Mouse (Mus musculus): ENCODE data around the gene Stk38. TPM values are rescaled to one million over a fixed set of nuclear protein-coding genes. Genes with fewer than 3 reads are reported as not detected.

Stk38 gene
- total and polyA plus RNA-seq, 3 experiments, result 29.0 to 56.4 (median 56.0) TPM

- H3K79me2 ChIP-seq (replicated peaks; ENCODE audit: control insufficient read depth, extremely low read depth, insufficient read depth, poor library complexity, severe bottlenecking), result peaks cover 8% of the 10 kb centered on the region; the same call in 1 of the 2 replicates
- peaks cover 0 to 9% of the 10 kb centered on the region in 2 experiments; a peak in 2 of 4 replicates for H3K4me1 ChIP-seq (ENCODE audit: control insufficient read depth in 1 of 2, insufficient read depth in 2 of 2)
- DNase-seq (ENCODE audit: extremely low read depth), result no peak
- dilution Hi-C loops (cut with MboI; ENCODE audit: extremely low pct_ligation_motif_present, extremely low pct_unique_long_range_greater_than_20kb, low sequenced_read_pairs), result no loop called here
- in situ Hi-C loops (cut with MboI; ENCODE audit: low pct_ligation_motif_present, low pct_unique_long_range_greater_than_20kb, low sequenced_read_pairs), result loop anchor here (5.0 kb wide), 3 partner anchors 45 to 200 kb away; partner anchors contain the start of gene Cdkn1a
- H3K4me3 ChIP-seq (replicated peaks in 1 of 3; ENCODE audit: low read depth in 2 of 3, low read length in 2 of 3, poor library complexity in 1 of 3), result no peak overlapping the region
- no peak overlapping the region for H3K4me2 ChIP-seq (ENCODE audit: insufficient read depth, low read depth, poor library complexity, severe bottlenecking)
- H3K27me3 ChIP-seq (replicated peaks), result no peaks in the 10 kb centered on the region
- no peaks in the 10 kb centered on the region for H3K9me3 ChIP-seq (replicated peaks; ENCODE audit: low read length)
- no peak overlapping the region for H3K9ac ChIP-seq (ENCODE audit: insufficient read depth, low read depth)
- no peak for TF ChIP-seq ZKSCAN1 (IDR thresholded peaks at IDR 0.05; ENCODE audit: borderline replicate concordance, low read depth, low read length)
- TF ChIP-seq ZNF384 (IDR thresholded peaks at IDR 0.05; ENCODE audit: low read depth, low read length), result peak; percentile 74; the same call in 1 of the 2 replicates
- TF ChIP-seq MEF2A (IDR thresholded peaks at IDR 0.05; ENCODE audit: borderline replicate concordance, low read depth, low read length), result no peak
- TF ChIP-seq RCOR1 (conservative IDR thresholded peaks at IDR 0.05; ENCODE audit: low read depth, low read length), result no peak
- TF ChIP-seq BHLHE40 (IDR thresholded peaks at IDR 0.05; ENCODE audit: low read depth, low read length), result no peak
- TF ChIP-seq USF2 (conservative IDR thresholded peaks at IDR 0.05; ENCODE audit: low read depth, low read length), result no peak
- peak in 1 of 2 experiments; percentile 8; a peak in 1 of 4 replicates for TF ChIP-seq CTCF (conservative IDR thresholded peaks at IDR 0.05 in 1 of 2, IDR thresholded peaks at IDR 0.05 in 1 of 2; ENCODE audit: low read depth in 2 of 2, low read length in 2 of 2)
- TF ChIP-seq CHD2 (IDR thresholded peaks at IDR 0.05; ENCODE audit: low read length), result peak; percentile 35; the same call in 1 of the 2 replicates
- H3K27ac ChIP-seq (ENCODE audit: insufficient read depth, low read depth), result no peak overlapping the region
- peaks cover 52 to 85% of the 10 kb centered on the region in 2 experiments for H3K36me3 ChIP-seq (replicated peaks in 1 of 2; ENCODE audit: control insufficient read depth in 1 of 2, insufficient read depth in 1 of 2, low read length in 1 of 2)
Measured at GRCm38 (mm10) chr17:29046863-29047262, 39.1 kb upstream of the Stk38 start.

DNA sequence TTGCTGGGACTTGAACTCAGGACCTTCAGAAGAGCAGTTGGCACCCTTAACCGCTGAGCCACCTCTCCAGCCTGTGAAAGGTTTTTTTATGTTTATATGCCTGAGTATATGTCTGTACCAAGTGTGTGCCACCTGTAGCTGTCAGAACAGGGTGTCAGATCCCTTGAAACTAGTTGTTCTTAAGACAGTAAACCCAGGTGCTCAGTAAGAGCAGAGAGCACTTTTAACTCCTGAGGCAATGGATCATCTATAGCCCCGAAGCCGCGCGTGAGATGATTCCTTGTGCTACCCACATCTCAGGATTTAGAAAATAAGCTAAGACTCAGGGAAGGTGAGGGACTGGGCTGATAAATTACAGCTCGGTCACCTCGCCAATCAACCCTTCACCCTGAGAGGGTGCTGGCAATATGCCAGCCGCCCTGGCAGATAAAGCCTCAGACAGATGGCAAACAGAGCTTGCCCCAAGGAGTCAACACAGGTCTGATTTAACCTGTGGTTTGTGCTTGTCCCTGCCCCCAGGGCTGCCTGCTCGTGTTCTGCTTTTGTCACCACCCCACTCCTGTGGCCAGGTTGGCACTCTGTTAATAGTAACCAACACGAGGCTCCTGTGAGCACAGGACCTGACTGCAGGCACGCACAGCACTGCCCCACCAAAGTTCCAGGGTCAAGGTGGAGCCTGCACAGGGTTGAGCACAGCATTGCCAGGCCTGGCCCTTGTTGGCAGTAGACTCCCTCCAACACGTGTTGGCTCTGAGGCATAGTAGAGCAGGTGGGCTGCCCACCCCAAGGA is 38.1 kb upstream of the Stk38 start:
- DNase-seq (ENCODE audit: extremely low read depth), result no peak
- in situ Hi-C loops (cut with MboI; ENCODE audit: low pct_ligation_motif_present, low pct_unique_long_range_greater_than_20kb, low sequenced_read_pairs), result loop anchor here (5.0 kb wide), 3 partner anchors 46 to 201 kb away; partner anchors contain the start of gene Cdkn1a
- H3K27me3 ChIP-seq (replicated peaks), result no peaks in the 10 kb centered on the region
- no peaks in the 10 kb centered on the region for H3K9me3 ChIP-seq (replicated peaks; ENCODE audit: low read length)
- no peak overlapping the region for H3K4me3 ChIP-seq (replicated peaks in 1 of 3; ENCODE audit: low read depth in 2 of 3, low read length in 2 of 3, poor library complexity in 1 of 3)
- dilution Hi-C loops (cut with MboI; ENCODE audit: extremely low pct_ligation_motif_present, extremely low pct_unique_long_range_greater_than_20kb, low sequenced_read_pairs), result no loop called here
- peaks cover 0 to 9% of the 10 kb centered on the region in 2 experiments; a peak in 2 of 4 replicates for H3K4me1 ChIP-seq (ENCODE audit: control insufficient read depth in 1 of 2, insufficient read depth in 2 of 2)
- H3K27ac ChIP-seq (ENCODE audit: insufficient read depth, low read depth), result 0 out of 2 replicates have a peak overlapping the region, but pooled peaks have one; percentile 31
- no peak overlapping the region for H3K9ac ChIP-seq (ENCODE audit: insufficient read depth, low read depth)
- peak; percentile 64; the same call in 1 of the 2 replicates for TF ChIP-seq POLR2A (IDR thresholded peaks at IDR 0.05; ENCODE audit: low read depth, low read length)
- TF ChIP-seq CHD2 (IDR thresholded peaks at IDR 0.05; ENCODE audit: low read length), result no peak
- TF ChIP-seq POLR2AphosphoS2 (IDR thresholded peaks at IDR 0.05; ENCODE audit: low read depth, low read length), result peak; percentile 75; the same call in 1 of the 2 replicates
- TF ChIP-seq SIN3A (IDR thresholded peaks at IDR 0.05; ENCODE audit: low read length), result no peak
- H3K79me2 ChIP-seq (replicated peaks; ENCODE audit: control insufficient read depth, extremely low read depth, insufficient read depth, poor library complexity, severe bottlenecking), result peaks cover 12% of the 10 kb centered on the region; the same call in 1 of the 2 replicates
- peaks cover 56 to 80% of the 10 kb centered on the region in 2 experiments for H3K36me3 ChIP-seq (replicated peaks in 1 of 2; ENCODE audit: control insufficient read depth in 1 of 2, insufficient read depth in 1 of 2, low read length in 1 of 2)
- H3K4me2 ChIP-seq (ENCODE audit: insufficient read depth, low read depth, poor library complexity, severe bottlenecking), result no peak overlapping the region

- peaks cover 21% of the 10 kb centered on the region for H3K79me2 ChIP-seq (replicated peaks; ENCODE audit: control insufficient read depth, extremely low read depth, insufficient read depth, poor library complexity, severe bottlenecking)
- H3K4me3 ChIP-seq (replicated peaks in 1 of 3; ENCODE audit: low read depth in 2 of 3, low read length in 2 of 3, poor library complexity in 1 of 3), result no peak overlapping the region
- dilution Hi-C loops (cut with MboI; ENCODE audit: extremely low pct_ligation_motif_present, extremely low pct_unique_long_range_greater_than_20kb, low sequenced_read_pairs) (no loop called here), in situ Hi-C loops (cut with MboI; ENCODE audit: low pct_ligation_motif_present, low pct_unique_long_range_greater_than_20kb, low sequenced_read_pairs) (loop anchor here (5.0 kb wide), 3 partner anchors 47 to 202 kb away; partner anchors contain the start of gene Cdkn1a)
- no peak overlapping the region for H3K9ac ChIP-seq (ENCODE audit: insufficient read depth, low read depth)
- no peak overlapping the region for H3K4me2 ChIP-seq (ENCODE audit: insufficient read depth, low read depth, poor library complexity, severe bottlenecking)
- TF ChIP-seq POLR2AphosphoS2 (IDR thresholded peaks at IDR 0.05; ENCODE audit: low read depth, low read length) (peak; percentile 90; the same call in 1 of the 2 replicates), CTCF (conservative IDR thresholded peaks at IDR 0.05 in 1 of 2, IDR thresholded peaks at IDR 0.05 in 1 of 2; ENCODE audit: low read depth in 2 of 2, low read length in 2 of 2) (peak; percentile 76 to 92), ZMIZ1 (IDR thresholded peaks at IDR 0.05; ENCODE audit: low read depth, low read length) (peak; percentile 22; the same call in 1 of the 2 replicates), MAZ (IDR thresholded peaks at IDR 0.05; ENCODE audit: low read depth, low read length) (no peak), SMC3 (IDR thresholded peaks at IDR 0.05; ENCODE audit: low read depth, low read length) (peak; percentile 67), GABPA (IDR thresholded peaks at IDR 0.05; ENCODE audit: insufficient replicate concordance, low read depth, low read length) (no peak), RAD21 (IDR thresholded peaks at IDR 0.05; ENCODE audit: low read depth, low read length) (peak; percentile 71; the same call in 1 of the 2 replicates)
- no peaks in the 10 kb centered on the region for H3K27me3 ChIP-seq (replicated peaks)
- peaks cover 0 to 9% of the 10 kb centered on the region in 2 experiments; a peak in 3 of 4 replicates for H3K4me1 ChIP-seq (ENCODE audit: control insufficient read depth in 1 of 2, insufficient read depth in 2 of 2)
- peaks cover 65 to 79% of the 10 kb centered on the region in 2 experiments for H3K36me3 ChIP-seq (replicated peaks in 1 of 2; ENCODE audit: control insufficient read depth in 1 of 2, insufficient read depth in 1 of 2, low read length in 1 of 2)
- no peak for DNase-seq (ENCODE audit: extremely low read depth)
- H3K27ac ChIP-seq (ENCODE audit: insufficient read depth, low read depth), result no peak overlapping the region
- no peaks in the 10 kb centered on the region for H3K9me3 ChIP-seq (replicated peaks; ENCODE audit: low read length)
Measured at GRCm38 (mm10) chr17:29044925-29045319, 37.1 kb upstream of the Stk38 start.

Measured in CH12.LX (cell line).